Mouse (Mus musculus): ENCODE measurements around the gene Gata5. TPM values are rescaled to one million over a fixed set of nuclear protein-coding genes. Genes with fewer than 3 reads are reported as not detected.

Gata5 gene
- total and polyA plus RNA-seq, 3 experiments = not detected

DNA sequence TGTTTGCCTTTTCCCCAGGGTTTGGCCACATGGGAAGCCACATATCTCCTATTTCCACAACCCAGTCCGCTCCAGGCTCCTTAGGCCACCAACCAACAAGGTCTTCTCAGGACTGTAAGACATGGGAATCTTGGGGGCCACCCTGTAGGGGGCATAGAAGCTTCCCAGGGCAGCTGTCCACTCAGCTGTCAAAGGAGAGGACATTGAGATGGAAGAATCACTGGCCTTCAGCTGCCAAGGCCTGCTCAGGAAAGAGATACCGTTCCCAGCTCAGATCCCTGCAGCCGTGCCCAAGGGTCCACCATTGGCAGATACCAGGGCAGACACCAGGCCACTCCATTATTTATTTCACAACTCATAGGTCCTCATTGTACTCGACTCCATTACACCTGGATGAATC is 32.9 kb upstream of the Gata5 start:
- no peak overlapping the region for H3K4me3 ChIP-seq (ENCODE audit: control insufficient read depth in 1 of 2, insufficient read depth in 1 of 2, low read depth in 2 of 2, low read length in 2 of 2)
- no peaks in the 10 kb centered on the region for H3K9me3 ChIP-seq (replicated peaks; ENCODE audit: insufficient read depth, low read length)
- DNase-seq (ENCODE audit: low read depth, low spot score) = no peak
- H3K27me3 ChIP-seq (ENCODE audit: control insufficient read depth in 1 of 2, insufficient read depth in 2 of 2, low read length in 2 of 2) = peaks cover 4 to 14% of the 10 kb centered on the region in 2 experiments; a peak in 3 of 4 replicates
- H3K4me1 ChIP-seq (ENCODE audit: control insufficient read depth in 1 of 2, insufficient read depth in 2 of 2, low read length in 2 of 2) = no peaks in the 10 kb centered on the region
- H3K9ac ChIP-seq (ENCODE audit: control insufficient read depth, low read depth, low read length, poor library complexity, severe bottlenecking) = no peak overlapping the region
- no peaks in the 10 kb centered on the region for H3K36me3 ChIP-seq (ENCODE audit: control insufficient read depth in 1 of 2, insufficient read depth in 2 of 2, low read length in 2 of 2)
- no peaks in the 10 kb centered on the region for H3K79me2 ChIP-seq (ENCODE audit: control insufficient read depth, insufficient read depth, low read length, poor library complexity)
- no peak overlapping the region for H3K27ac ChIP-seq (ENCODE audit: control insufficient read depth, low read depth, low read length)
- TF ChIP-seq POLR2A (IDR thresholded peaks at IDR 0.05; ENCODE audit: control insufficient read depth in 1 of 2, insufficient read depth in 1 of 2, low read depth in 1 of 2, low read length in 2 of 2, poor library complexity in 1 of 2) (no peak), USF1 (IDR thresholded peaks at IDR 0.05; ENCODE audit: low read depth, low read length) (no peak), POLR2AphosphoS5 (IDR thresholded peaks at IDR 0.05; ENCODE audit: borderline replicate concordance, low read depth, low read length) (no peak), ZKSCAN1 (IDR thresholded peaks at IDR 0.05; ENCODE audit: low read depth, low read length) (no peak), USF2 (IDR thresholded peaks at IDR 0.05; ENCODE audit: borderline replicate concordance in 1 of 2, insufficient read depth in 1 of 2, low read depth in 1 of 2, low read length in 2 of 2) (no peak), CTCF (IDR thresholded peaks at IDR 0.05 in 2 of 3, conservative IDR thresholded peaks at IDR 0.05 in 1 of 3; ENCODE audit: control insufficient read depth in 1 of 3, insufficient read depth in 1 of 3, low read depth in 2 of 3, low read length in 3 of 3, poor library complexity in 1 of 3, severe bottlenecking in 1 of 3) (no peak), MYC (IDR thresholded peaks at IDR 0.05; ENCODE audit: low read depth, low read length) (no peak)

GRCm38 (mm10) chr2:180363434-180363720 is 28.9 kb upstream of the Gata5 start:
- H3K4me1 ChIP-seq (ENCODE audit: control insufficient read depth in 1 of 2, insufficient read depth in 2 of 2, low read length in 2 of 2) = no peaks in the 10 kb centered on the region
- no peak overlapping the region for H3K4me3 ChIP-seq (ENCODE audit: control insufficient read depth in 1 of 2, insufficient read depth in 1 of 2, low read depth in 2 of 2, low read length in 2 of 2)
- no peak for TF ChIP-seq BHLHE40 (IDR thresholded peaks at IDR 0.05; ENCODE audit: borderline replicate concordance, low read depth, low read length)
- TF ChIP-seq MEF2A (IDR thresholded peaks at IDR 0.05; ENCODE audit: extremely low read depth, insufficient replicate concordance, low read depth, low read length, poor library complexity, severe bottlenecking) = no peak
- TF ChIP-seq MXI1 (IDR thresholded peaks at IDR 0.05; ENCODE audit: low read depth, low read length) = no peak
- TF ChIP-seq TCF12 (IDR thresholded peaks at IDR 0.05; ENCODE audit: low read depth, low read length) = no peak
- TF ChIP-seq USF1 (IDR thresholded peaks at IDR 0.05; ENCODE audit: low read depth, low read length) = no peak
- no peak for TF ChIP-seq GABPA (IDR thresholded peaks at IDR 0.05; ENCODE audit: low read depth, low read length)
- no peak for TF ChIP-seq MAX (IDR thresholded peaks at IDR 0.05; ENCODE audit: low read length)
- no peak for TF ChIP-seq MYB (IDR thresholded peaks at IDR 0.05; ENCODE audit: low read depth, low read length)
- no peak for TF ChIP-seq ZNF384 (IDR thresholded peaks at IDR 0.05; ENCODE audit: low read depth, low read length)
- TF ChIP-seq GATA1 (IDR thresholded peaks at IDR 0.05; ENCODE audit: low read depth, low read length) = no peak
- no peak for TF ChIP-seq POLR2AphosphoS2 (IDR thresholded peaks at IDR 0.05; ENCODE audit: low read length)
- no peak for TF ChIP-seq UBTF (IDR thresholded peaks at IDR 0.05; ENCODE audit: borderline replicate concordance, insufficient read depth, low read depth, low read length)
- no peak for TF ChIP-seq CHD2 (IDR thresholded peaks at IDR 0.05; ENCODE audit: low read length)
- TF ChIP-seq ZKSCAN1 (IDR thresholded peaks at IDR 0.05; ENCODE audit: low read depth, low read length) = no peak
- no peak for TF ChIP-seq TBP (IDR thresholded peaks at IDR 0.05; ENCODE audit: low read depth, low read length)
- TF ChIP-seq ZC3H11A (IDR thresholded peaks at IDR 0.05; ENCODE audit: low read depth, low read length) = no peak
- no peaks in the 10 kb centered on the region for H3K36me3 ChIP-seq (ENCODE audit: control insufficient read depth in 1 of 2, insufficient read depth in 2 of 2, low read length in 2 of 2)
- no peak overlapping the region for H3K9ac ChIP-seq (ENCODE audit: control insufficient read depth, low read depth, low read length, poor library complexity, severe bottlenecking)
- DNase-seq (ENCODE audit: low read depth, low spot score) = no peak
- no peaks in the 10 kb centered on the region for H3K9me3 ChIP-seq (replicated peaks; ENCODE audit: insufficient read depth, low read length)
- H3K79me2 ChIP-seq (ENCODE audit: control insufficient read depth, insufficient read depth, low read length, poor library complexity) = no peaks in the 10 kb centered on the region
- H3K27me3 ChIP-seq (ENCODE audit: control insufficient read depth in 1 of 2, insufficient read depth in 2 of 2, low read length in 2 of 2) = peaks cover 4 to 12% of the 10 kb centered on the region in 2 experiments; a peak in 3 of 4 replicates
- H3K27ac ChIP-seq (ENCODE audit: control insufficient read depth, low read depth, low read length) = no peak overlapping the region

Measured in MEL (cell line).